Mouse (Mus musculus) midbrain, embryonic 11.5 days (tissue): ENCODE measurements at regions not wholly inside any gene's neighbourhood (a gene's known extent, or its start where the extent isn't known, plus 50 kb on each side); places are given as distances from the start of the nearest gene placed in this dataset.

ENCODE experiments used
- ATAC-seq: fragments of 200-750 bp; cut with Nextera tagmentation; 2 replicates; pipeline ENCODE4 v1.8.0; 2017; ENCODE audit warnings: moderate TSS enrichment, moderate library complexity; ENCODE audit not compliant: low FRiP score
- DNase-seq: peaks from one replicate; pipeline ENCODE4 v3.0.0; 2015; ENCODE audit warnings: low spot score; ENCODE audit errors: missing footprints
- H3K27ac ChIP-seq: fragments of 300-500 bp; sonication (generic); 2 replicates; pipeline ENCODE4 v1.5.1; 2014; ENCODE audit warnings: low read depth, low read length
- H3K27me3 ChIP-seq: fragments of 300-500 bp; sonication (generic); 2 replicates; pipeline ENCODE4 v1.6.1; 2014; ENCODE audit warnings: mild to moderate bottlenecking, low read length, moderate library complexity, mixed read lengths; ENCODE audit not compliant: control insufficient read depth, insufficient read depth
- H3K36me3 ChIP-seq: fragments of 300-500 bp; sonication (generic); 2 replicates; pipeline ENCODE4 v1.6.1; 2014; ENCODE audit warnings: mild to moderate bottlenecking, low read length, moderate library complexity, mixed read lengths; ENCODE audit not compliant: control insufficient read depth, insufficient read depth
- H3K4me1 ChIP-seq: fragments of 300-500 bp; sonication (generic); 2 replicates; pipeline ENCODE4 v1.6.1; 2014; ENCODE audit warnings: low read length; ENCODE audit not compliant: control insufficient read depth, insufficient read depth
- H3K4me2 ChIP-seq: fragments of 300-500 bp; sonication (generic); 2 replicates; pipeline ENCODE4 v1.6.1; 2014; ENCODE audit warnings: mild to moderate bottlenecking, moderate library complexity
- H3K4me3 ChIP-seq: fragments of 300-500 bp; sonication (generic); 2 replicates; pipeline ENCODE4 v1.5.1; 2014; ENCODE audit warnings: low read depth, low read length
- H3K9ac ChIP-seq: fragments of 300-500 bp; sonication (generic); 2 replicates; pipeline ENCODE4 v1.6.1; 2014; ENCODE audit warnings: low read length
- H3K9me3 ChIP-seq: fragments of 300-500 bp; sonication (generic); 2 replicates; pipeline ENCODE4 v1.6.1; 2016; ENCODE audit warnings: low read length; ENCODE audit not compliant: control insufficient read depth
- WGBS: fragments of 180-500 bp; shearing (Covaris S2); extraction: QIAGEN DNeasy Blood & Tissue Kit; methylation state at CpG from one replicate; pipeline ENCODE4 v1.1.7; 2014; 5-methylcytosine and 5-hydroxymethylcytosine counted together

GRCm38 (mm10) chr7:129793733-129794132 is 202.1 kb downstream of the Wdr11 start:
- Histone ChIP-seq H3K36me3 (no peaks in the 10 kb centered on the region), H3K4me2 (no peak overlapping the region), H3K27me3 (peaks cover 16% of the 10 kb centered on the region), H3K4me3 (no peak overlapping the region), H3K27ac (no peak overlapping the region), H3K4me1 (peaks cover 5% of the 10 kb centered on the region; the same call in 1 of the 2 replicates), H3K9me3 (no peaks in the 10 kb centered on the region), H3K9ac (no peak overlapping the region)
- ATAC-seq = no peak
- no peak for DNase-seq
- WGBS = 92% methylated on average over 2 of the region's 2 CpGs

GRCm38 (mm10) chr7:129794276-129794675 is 202.6 kb downstream of the Wdr11 start:
- no peak overlapping the region for H3K4me3 ChIP-seq
- H3K4me2 ChIP-seq = no peak overlapping the region
- peaks cover 5% of the 10 kb centered on the region; the same call in 1 of the 2 replicates for H3K4me1 ChIP-seq
- no peak overlapping the region for H3K9ac ChIP-seq
- WGBS = 77% methylated on average over 5 of the region's 5 CpGs
- H3K27me3 ChIP-seq = peaks cover 16% of the 10 kb centered on the region
- H3K27ac ChIP-seq = no peak overlapping the region
- no peak for ATAC-seq
- no peak for DNase-seq
- H3K36me3 ChIP-seq = no peaks in the 10 kb centered on the region
- H3K9me3 ChIP-seq = no peaks in the 10 kb centered on the region

GRCm38 (mm10) chr7:129798525-129798924 is 206.9 kb downstream of the Wdr11 start:
- Histone ChIP-seq H3K4me1 (no peaks in the 10 kb centered on the region; the same call in 1 of the 2 replicates), H3K27ac (no peak overlapping the region), H3K27me3 (no peaks in the 10 kb centered on the region; the same call in 1 of the 2 replicates), H3K9me3 (no peaks in the 10 kb centered on the region), H3K4me3 (no peak overlapping the region), H3K9ac (no peak overlapping the region), H3K4me2 (no peak overlapping the region), H3K36me3 (no peaks in the 10 kb centered on the region)
- ATAC-seq (no peak), DNase-seq (no peak)
- 92% methylated on average over 5 of the region's 5 CpGs for WGBS

- 67% methylated on average over 6 of the region's 6 CpGs for WGBS
- DNase-seq (no peak), ATAC-seq (no peak)
- Histone ChIP-seq H3K9ac (no peak overlapping the region), H3K36me3 (no peaks in the 10 kb centered on the region), H3K4me3 (no peak overlapping the region), H3K4me1 (no peaks in the 10 kb centered on the region; the same call in 1 of the 2 replicates), H3K27ac (no peak overlapping the region), H3K4me2 (no peak overlapping the region), H3K27me3 (no peaks in the 10 kb centered on the region; the same call in 1 of the 2 replicates), H3K9me3 (no peaks in the 10 kb centered on the region)
These were observed 208.8 kb downstream of the Wdr11 start for GRCm38 (mm10) chr7:129800461-129800867.

GRCm38 (mm10) chr7:129801431-129801847 is 209.8 kb downstream of the Wdr11 start:
- ATAC-seq (no peak), DNase-seq (no peak)
- Histone ChIP-seq H3K4me2 (no peak overlapping the region), H3K9ac (no peak overlapping the region), H3K27me3 (no peaks in the 10 kb centered on the region; the same call in 1 of the 2 replicates), H3K4me3 (no peak overlapping the region), H3K4me1 (no peaks in the 10 kb centered on the region; the same call in 1 of the 2 replicates), H3K9me3 (no peaks in the 10 kb centered on the region), H3K36me3 (no peaks in the 10 kb centered on the region), H3K27ac (no peak overlapping the region)
- 85% methylated on average over 2 of the region's 2 CpGs for WGBS

GRCm38 (mm10) chr7:129802168-129802567 is 210.5 kb downstream of the Wdr11 start:
- ATAC-seq (no peak), DNase-seq (no peak)
- 87% methylated on average over 6 of the region's 6 CpGs for whole genome bisulfite sequencing
- H3K9ac ChIP-seq = no peak overlapping the region
- no peak overlapping the region for H3K4me3 ChIP-seq
- H3K4me2 ChIP-seq = no peak overlapping the region
- H3K27me3 ChIP-seq = no peaks in the 10 kb centered on the region; the same call in 1 of the 2 replicates
- H3K4me1 ChIP-seq = no peaks in the 10 kb centered on the region; the same call in 1 of the 2 replicates
- no peak overlapping the region for H3K27ac ChIP-seq
- H3K36me3 ChIP-seq = no peaks in the 10 kb centered on the region
- no peaks in the 10 kb centered on the region for H3K9me3 ChIP-seq

GRCm38 (mm10) chr7:129805340-129805739 is 213.7 kb downstream of the Wdr11 start:
- Histone ChIP-seq H3K36me3 (no peaks in the 10 kb centered on the region), H3K9ac (no peak overlapping the region), H3K27ac (no peak overlapping the region), H3K27me3 (no peaks in the 10 kb centered on the region), H3K4me1 (no peaks in the 10 kb centered on the region; the same call in 1 of the 2 replicates), H3K9me3 (no peaks in the 10 kb centered on the region), H3K4me3 (no peak overlapping the region), H3K4me2 (no peak overlapping the region)
- DNase-seq = no peak
- ATAC-seq = no peak
- WGBS = 81% methylated on average over 5 of the region's 5 CpGs

- WGBS = 86% methylated on average over 9 of the region's 9 CpGs
- DNase-seq (no peak), ATAC-seq (no peak)
- H3K4me2 ChIP-seq = no peak overlapping the region
- no peaks in the 10 kb centered on the region for H3K4me1 ChIP-seq
- H3K4me3 ChIP-seq = no peak overlapping the region
- no peaks in the 10 kb centered on the region for H3K9me3 ChIP-seq
- no peak overlapping the region for H3K9ac ChIP-seq
- no peaks in the 10 kb centered on the region for H3K36me3 ChIP-seq
- no peaks in the 10 kb centered on the region for H3K27me3 ChIP-seq
- H3K27ac ChIP-seq = no peak overlapping the region
These were observed 218.5 kb downstream of the Wdr11 start for GRCm38 (mm10) chr7:129810141-129810540.

GRCm38 (mm10) chr7:129810565-129810964 is 218.9 kb downstream of the Wdr11 start:
- no peak for ATAC-seq
- Histone ChIP-seq H3K9me3 (no peaks in the 10 kb centered on the region), H3K9ac (no peak overlapping the region), H3K4me3 (no peak overlapping the region), H3K27ac (no peak overlapping the region), H3K36me3 (no peaks in the 10 kb centered on the region), H3K27me3 (no peaks in the 10 kb centered on the region), H3K4me1 (no peaks in the 10 kb centered on the region), H3K4me2 (no peak overlapping the region)
- WGBS = 92% methylated on average over 4 of the region's 4 CpGs
- no peak for DNase-seq
